Mouse (Mus musculus): Measurements from ENCODE around the gene Ankfn1. TPM values are rescaled to one million over a fixed set of nuclear protein-coding genes. Genes with fewer than 3 reads are reported as not detected.

Ankfn1 gene
- polyA plus RNA-seq, 1 experiment = not detected

- no peak for TF ChIP-seq CTCF (IDR thresholded peaks at IDR 0.05; ENCODE audit: low read depth, low read length)
- no peak for TF ChIP-seq POLR2A (IDR thresholded peaks at IDR 0.05; ENCODE audit: borderline replicate concordance, low read depth, low read length)
- no peak overlapping the region for H3K4me3 ChIP-seq (ENCODE audit: insufficient read depth, low read length)
- no peak overlapping the region for H3K27ac ChIP-seq (ENCODE audit: insufficient read depth, low read depth, low read length)
- H3K4me1 ChIP-seq (ENCODE audit: control insufficient read depth, insufficient read depth, low read length) = no peaks in the 10 kb centered on the region
These were observed 174.5 kb downstream of the Ankfn1 start for GRCm38 (mm10) chr11:89602966-89603365.

DNA sequence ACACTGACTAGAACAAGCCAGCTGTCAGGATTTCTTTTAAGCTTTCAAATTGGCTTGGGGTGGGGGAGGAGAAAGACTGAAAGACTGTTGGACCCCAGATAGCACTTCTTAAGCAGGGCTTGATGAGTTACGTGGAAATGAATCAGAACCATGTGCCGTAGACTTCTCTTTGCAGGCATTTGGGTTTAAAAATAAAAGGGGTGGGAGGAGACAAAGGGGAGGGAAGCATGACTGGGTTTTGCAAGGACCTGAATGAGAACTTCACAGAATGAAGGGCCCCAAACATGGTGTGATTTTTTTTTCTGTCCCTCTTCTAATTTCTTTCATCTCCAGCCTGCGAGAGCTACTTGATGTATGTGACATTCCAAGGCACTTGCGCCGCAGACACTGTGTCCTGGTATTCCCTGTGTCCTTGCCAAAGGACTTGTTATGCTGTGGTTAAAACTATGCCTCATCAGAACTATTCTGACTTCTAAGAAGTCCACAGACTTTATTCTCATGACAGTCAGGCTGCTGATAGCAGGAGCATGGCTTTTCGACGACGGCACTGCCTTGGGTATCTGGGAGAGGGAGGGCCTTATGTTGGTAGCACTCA lies 176.4 kb downstream of the Ankfn1 start:
- H3K27ac ChIP-seq (ENCODE audit: insufficient read depth, low read depth, low read length) = no peak overlapping the region
- TF ChIP-seq CTCF (IDR thresholded peaks at IDR 0.05; ENCODE audit: low read depth, low read length) (no peak), POLR2A (IDR thresholded peaks at IDR 0.05; ENCODE audit: borderline replicate concordance, low read depth, low read length) (no peak)
- H3K4me1 ChIP-seq (ENCODE audit: control insufficient read depth, insufficient read depth, low read length) = no peaks in the 10 kb centered on the region
- H3K4me3 ChIP-seq (ENCODE audit: insufficient read depth, low read length) = no peak overlapping the region

- H3K4me1 ChIP-seq (ENCODE audit: control insufficient read depth, insufficient read depth, low read length) = no peaks in the 10 kb centered on the region
- H3K27ac ChIP-seq (ENCODE audit: insufficient read depth, low read depth, low read length) = no peak overlapping the region
- TF ChIP-seq POLR2A (IDR thresholded peaks at IDR 0.05; ENCODE audit: borderline replicate concordance, low read depth, low read length) = no peak
- no peak for TF ChIP-seq CTCF (IDR thresholded peaks at IDR 0.05; ENCODE audit: low read depth, low read length)
- H3K4me3 ChIP-seq (ENCODE audit: insufficient read depth, low read length) = no peak overlapping the region
These were observed 187.1 kb downstream of the Ankfn1 start for GRCm38 (mm10) chr11:89590273-89590874.

DNA sequence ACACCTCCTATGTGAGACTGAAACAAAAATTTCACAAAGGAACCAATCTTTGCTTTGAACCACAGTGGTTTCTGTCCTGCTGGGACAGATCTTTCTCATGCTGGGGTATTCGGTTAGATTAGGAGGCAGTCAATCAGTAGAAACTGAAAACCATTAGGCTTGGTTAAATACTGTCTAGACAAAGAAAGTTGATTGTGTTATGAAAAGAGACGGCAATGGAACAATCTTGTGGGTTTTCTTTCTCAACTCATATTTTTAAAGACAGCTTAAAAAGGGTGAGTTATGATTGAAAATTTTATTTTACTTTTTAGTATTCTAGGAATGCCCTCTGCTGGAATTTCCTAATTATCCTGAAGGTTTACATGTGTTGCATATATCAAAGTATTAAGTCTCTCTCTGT lies 191.1 kb downstream of the Ankfn1 start:
- H3K4me1 ChIP-seq (ENCODE audit: control insufficient read depth, insufficient read depth, low read length) = no peaks in the 10 kb centered on the region
- TF ChIP-seq POLR2A (IDR thresholded peaks at IDR 0.05; ENCODE audit: borderline replicate concordance, low read depth, low read length) (no peak), CTCF (IDR thresholded peaks at IDR 0.05; ENCODE audit: low read depth, low read length) (no peak)
- H3K4me3 ChIP-seq (ENCODE audit: insufficient read depth, low read length) = no peak overlapping the region
- no peak overlapping the region for H3K27ac ChIP-seq (ENCODE audit: insufficient read depth, low read depth, low read length)

DNA sequence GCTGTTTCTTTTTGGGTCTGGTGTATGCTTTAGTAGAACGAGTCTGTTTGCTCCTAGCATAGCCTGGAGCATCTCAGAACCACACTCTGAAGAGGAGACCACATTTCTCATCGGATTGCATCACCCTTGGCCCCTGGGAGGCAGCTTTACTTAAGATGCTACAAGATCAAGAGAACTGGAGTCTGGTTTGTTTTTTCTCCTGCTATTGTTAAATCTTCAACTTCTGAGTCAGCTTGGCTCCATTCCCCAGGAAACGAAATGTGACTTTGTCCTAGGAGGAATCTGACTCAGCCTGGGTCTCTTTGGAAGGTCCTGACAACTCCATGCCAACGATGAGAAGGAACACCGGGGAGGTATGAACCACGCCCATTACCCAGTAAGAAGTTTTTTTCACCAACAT lies 197.6 kb downstream of the Ankfn1 start:
- TF ChIP-seq CTCF (IDR thresholded peaks at IDR 0.05; ENCODE audit: low read depth, low read length) (no peak), POLR2A (IDR thresholded peaks at IDR 0.05; ENCODE audit: borderline replicate concordance, low read depth, low read length) (no peak)
- no peak overlapping the region for H3K27ac ChIP-seq (ENCODE audit: insufficient read depth, low read depth, low read length)

GRCm38 (mm10) chr11:89579111-89579510 lies 198.3 kb downstream of the Ankfn1 start:
- TF ChIP-seq CTCF (IDR thresholded peaks at IDR 0.05; ENCODE audit: low read depth, low read length) (no peak), POLR2A (IDR thresholded peaks at IDR 0.05; ENCODE audit: borderline replicate concordance, low read depth, low read length) (no peak)
- Histone ChIP-seq H3K4me3 (ENCODE audit: insufficient read depth, low read length) (no peak overlapping the region), H3K4me1 (ENCODE audit: control insufficient read depth, insufficient read depth, low read length) (no peaks in the 10 kb centered on the region), H3K27ac (ENCODE audit: insufficient read depth, low read depth, low read length) (no peak overlapping the region)

More for the DNA sequence above, 197.6 kb downstream of the Ankfn1 start:
- no peak overlapping the region for H3K4me3 ChIP-seq (ENCODE audit: insufficient read depth, low read length)
- no peaks in the 10 kb centered on the region for H3K4me1 ChIP-seq (ENCODE audit: control insufficient read depth, insufficient read depth, low read length)

- TF ChIP-seq POLR2A (IDR thresholded peaks at IDR 0.05; ENCODE audit: borderline replicate concordance, low read depth, low read length) (no peak), CTCF (IDR thresholded peaks at IDR 0.05; ENCODE audit: low read depth, low read length) (no peak)
- H3K4me3 ChIP-seq (ENCODE audit: insufficient read depth, low read length) = no peak overlapping the region
These were observed 203.1 kb downstream of the Ankfn1 start for GRCm38 (mm10) chr11:89574269-89574838.

GRCm38 (mm10) chr11:89569391-89570145 lies 207.9 kb downstream of the Ankfn1 start:
- no peak for TF ChIP-seq CTCF (IDR thresholded peaks at IDR 0.05; ENCODE audit: low read depth, low read length)
- TF ChIP-seq POLR2A (IDR thresholded peaks at IDR 0.05; ENCODE audit: borderline replicate concordance, low read depth, low read length) = no peak
- no peak overlapping the region for H3K4me3 ChIP-seq (ENCODE audit: insufficient read depth, low read length)

More at GRCm38 (mm10) chr11:89574269-89574838, 203.1 kb downstream of the Ankfn1 start:
- H3K4me1 ChIP-seq (ENCODE audit: control insufficient read depth, insufficient read depth, low read length) = no peaks in the 10 kb centered on the region
- no peak overlapping the region for H3K27ac ChIP-seq (ENCODE audit: insufficient read depth, low read depth, low read length)

GRCm38 (mm10) chr11:89568246-89568645 lies 209.2 kb downstream of the Ankfn1 start:
- Histone ChIP-seq H3K4me3 (ENCODE audit: insufficient read depth, low read length) (no peak overlapping the region), H3K27ac (ENCODE audit: insufficient read depth, low read depth, low read length) (no peak overlapping the region), H3K4me1 (ENCODE audit: control insufficient read depth, insufficient read depth, low read length) (no peaks in the 10 kb centered on the region)
- TF ChIP-seq POLR2A (IDR thresholded peaks at IDR 0.05; ENCODE audit: borderline replicate concordance, low read depth, low read length) = no peak
- TF ChIP-seq CTCF (IDR thresholded peaks at IDR 0.05; ENCODE audit: low read depth, low read length) = no peak

More at GRCm38 (mm10) chr11:89569391-89570145, 207.9 kb downstream of the Ankfn1 start:
- no peak overlapping the region for H3K27ac ChIP-seq (ENCODE audit: insufficient read depth, low read depth, low read length)
- H3K4me1 ChIP-seq (ENCODE audit: control insufficient read depth, insufficient read depth, low read length) = no peaks in the 10 kb centered on the region

Measured in bone marrow macrophage, adult 2 months (primary cell).